Comparison of ENCODE assay signal across 33 mouse cellular contexts in genomic region chrX:39378830-39379229, GRCm38 (mm10). TPM values are rescaled to one million over a fixed set of nuclear protein-coding genes. Genes with fewer than 3 reads are reported as not detected.
"Had no signal": no experiment of that assay in that cellular context is flagged by ENCODE, and none has a peak within 500 bp of the region (broad histone marks: within the 10 kb centered on the region; RNA-seq: fewer than 3 reads in every experiment).

No protein-coding gene starts in this region.

- DNase-seq: kidney, adult 11 months; kidney, adult 8-10 months; kidney, postnatal 10 days; kidney, postnatal 36 days; lung, adult 18-20 months; lung, postnatal 10 days; lung, postnatal 36 days; retina, postnatal 1 day; thymus, postnatal 25 days had no signal

- ATAC-seq: intestine, embryonic 15.5 days; midbrain, embryonic 13.5 days; midbrain, embryonic 16.5 days had no signal

- H3K36me3 ChIP-seq: intestine, embryonic 15.5 days; kidney, embryonic 15.5 days; limb, embryonic 12.5 days; limb, embryonic 15.5 days; liver, embryonic 15.5 days; lung, embryonic 15.5 days; midbrain, embryonic 10.5 days; midbrain, embryonic 13.5 days; neural tube, embryonic 13.5 days had no signal

- H3K4me1 ChIP-seq: intestine, embryonic 15.5 days; kidney, embryonic 15.5 days; limb, embryonic 12.5 days; limb, embryonic 15.5 days; liver, embryonic 15.5 days; lung, embryonic 15.5 days; megakaryocyte, embryonic 14.5 days; midbrain, embryonic 10.5 days; midbrain, embryonic 13.5 days; neural tube, embryonic 13.5 days had no signal

- H3K9me3 ChIP-seq: intestine, embryonic 15.5 days; kidney, embryonic 15.5 days; limb, embryonic 12.5 days; limb, embryonic 15.5 days; liver, embryonic 15.5 days; lung, embryonic 15.5 days; megakaryocyte, embryonic 14.5 days; midbrain, embryonic 10.5 days; midbrain, embryonic 13.5 days; neural tube, embryonic 13.5 days had no signal

- H3K27ac ChIP-seq: intestine, embryonic 15.5 days; kidney, embryonic 15.5 days; limb, embryonic 12.5 days; limb, embryonic 15.5 days; liver, embryonic 15.5 days; lung, embryonic 15.5 days; midbrain, embryonic 10.5 days; midbrain, embryonic 13.5 days; neural tube, embryonic 13.5 days; stomach, postnatal 0 days had no signal

- H3K9ac ChIP-seq: intestine, embryonic 15.5 days; kidney, embryonic 15.5 days; limb, embryonic 12.5 days; limb, embryonic 15.5 days; liver, embryonic 15.5 days; lung, embryonic 15.5 days; midbrain, embryonic 13.5 days; neural tube, embryonic 13.5 days had no signal

- H3K4me2 ChIP-seq: intestine, embryonic 15.5 days; kidney, embryonic 15.5 days; limb, embryonic 12.5 days; limb, embryonic 15.5 days; liver, embryonic 11.5 days; liver, embryonic 15.5 days; lung, embryonic 15.5 days; midbrain, embryonic 13.5 days; neural tube, embryonic 13.5 days had no signal

- H3K4me3 ChIP-seq: intestine, embryonic 15.5 days; kidney, embryonic 15.5 days; limb, embryonic 12.5 days; limb, embryonic 15.5 days; liver, embryonic 15.5 days; lung, embryonic 15.5 days; megakaryocyte, embryonic 14.5 days; midbrain, embryonic 10.5 days; midbrain, embryonic 13.5 days; myocyte; neural tube, embryonic 13.5 days had no signal

- H3K27me3 ChIP-seq: intestine, embryonic 15.5 days; kidney, embryonic 15.5 days; limb, embryonic 12.5 days; limb, embryonic 15.5 days; liver, embryonic 15.5 days; lung, embryonic 15.5 days; megakaryocyte, embryonic 14.5 days; midbrain, embryonic 13.5 days; neural tube, embryonic 13.5 days had no signal

RNA-seq across cellular contexts. Expression of gene Cypt15, which starts 32.8 kb away (rescaled TPM):
- total RNA-seq: layer of hippocampus, adult 18-20 months; layer of hippocampus, postnatal 10 days; left cerebral cortex, adult 18-20 months; left cerebral cortex, postnatal 36 days; monocyte, adult 5-6 weeks; neutrophil, adult 5-6 weeks had no signal
- polyA plus RNA-seq: intestine, embryonic 15.5 days; kidney, embryonic 15.5 days; limb, embryonic 12.5 days; limb, embryonic 15.5 days; liver, embryonic 11.5 days; liver, embryonic 15.5 days; lung, embryonic 15.5 days; midbrain, embryonic 10.5 days; midbrain, embryonic 13.5 days; midbrain, embryonic 16.5 days; myocyte; neural tube, embryonic 13.5 days; small intestine, adult 2 months; spleen, adult 2 months; stomach, embryonic 14.5 days; stomach, postnatal 0 days; thymus, postnatal 0 days had no signal
